In genomic region chr11:44547651-44548196, GRCm38 (mm10) we compare ENCODE assay signal across 15 mouse cellular contexts. TPM values are rescaled to one million over a fixed set of nuclear protein-coding genes. Genes with fewer than 3 reads are reported as not detected.
A peak's percentile ranks its signal among the peaks of the same experiment; 100 is the strongest.
DNase-seq lines count a peak whose midpoint lies in the region; ATAC-seq lines count a peak whose summit lies in the region.
"Had no signal": no experiment of that assay in that cellular context is flagged by ENCODE, and none has a peak within 500 bp of the region (broad histone marks: within the 10 kb centered on the region; RNA-seq: fewer than 3 reads in every experiment).

No protein-coding gene starts in this region.

- H3K27me3 ChIP-seq in midbrain, embryonic 11.5 days (ENCODE audit: control insufficient read depth, insufficient read depth, low read length) = no peaks in the 10 kb centered on the region
- no peaks in the 10 kb centered on the region for H3K27me3 ChIP-seq in midbrain, embryonic 15.5 days (replicated peaks)
- H3K27me3 ChIP-seq in midbrain, embryonic 13.5 days = no peaks in the 10 kb centered on the region
- H3K27me3 ChIP-seq: heart, embryonic 15.5 days; hindbrain, embryonic 15.5 days; megakaryocyte, embryonic 14.5 days; neural tube, embryonic 13.5 days had no signal

- no peaks in the 10 kb centered on the region for H3K9me3 ChIP-seq in midbrain, embryonic 11.5 days (ENCODE audit: control insufficient read depth, low read length)
- no peaks in the 10 kb centered on the region for H3K9me3 ChIP-seq in midbrain, embryonic 15.5 days
- no peaks in the 10 kb centered on the region for H3K9me3 ChIP-seq in midbrain, embryonic 13.5 days
- H3K9me3 ChIP-seq: heart, embryonic 15.5 days; hindbrain, embryonic 15.5 days; neural tube, embryonic 13.5 days had no signal

- no peak overlapping the region for H3K4me3 ChIP-seq in midbrain, embryonic 11.5 days (ENCODE audit: low read depth, low read length)
- no peak overlapping the region for H3K4me3 ChIP-seq in midbrain, embryonic 15.5 days
- H3K4me3 ChIP-seq in midbrain, embryonic 13.5 days (replicated peaks) = no peak overlapping the region
- H3K4me3 ChIP-seq: heart, embryonic 15.5 days; hindbrain, embryonic 15.5 days; megakaryocyte, embryonic 14.5 days; neural tube, embryonic 13.5 days had no signal

- peak; percentile 35; the same call in 1 of the 2 replicates for ATAC-seq in midbrain, embryonic 11.5 days (ENCODE audit: low FRiP score)
- no peak; the same call in 1 of the 2 replicates for ATAC-seq in midbrain, embryonic 15.5 days (replicated peaks)
- ATAC-seq in midbrain, embryonic 13.5 days = peak; percentile 77

- H3K4me1 ChIP-seq in midbrain, embryonic 11.5 days (ENCODE audit: control insufficient read depth, insufficient read depth, low read length) = no peaks in the 10 kb centered on the region
- no peaks in the 10 kb centered on the region for H3K4me1 ChIP-seq in midbrain, embryonic 15.5 days
- peaks cover 4% of the 10 kb centered on the region; the same call in 1 of the 2 replicates for H3K4me1 ChIP-seq in midbrain, embryonic 13.5 days (replicated peaks)
- H3K4me1 ChIP-seq: heart, embryonic 15.5 days; hindbrain, embryonic 15.5 days; neural tube, embryonic 13.5 days had no signal

- H3K9ac ChIP-seq in midbrain, embryonic 11.5 days (ENCODE audit: low read length) = no peak overlapping the region
- H3K9ac ChIP-seq in midbrain, embryonic 15.5 days = no peak overlapping the region
- H3K9ac ChIP-seq in midbrain, embryonic 13.5 days (replicated peaks) = no peak overlapping the region
- H3K9ac ChIP-seq: heart, embryonic 15.5 days; hindbrain, embryonic 15.5 days; neural tube, embryonic 13.5 days had no signal

- 73% methylated on average over 8 of the region's 8 CpGs for WGBS in midbrain, embryonic 11.5 days
- WGBS in midbrain, embryonic 15.5 days = 55% methylated on average over 8 of the region's 8 CpGs
- WGBS in midbrain, embryonic 13.5 days = 60% methylated on average over 8 of the region's 8 CpGs

- no peak overlapping the region for H3K4me2 ChIP-seq in midbrain, embryonic 11.5 days
- no peak overlapping the region for H3K4me2 ChIP-seq in midbrain, embryonic 15.5 days
- H3K4me2 ChIP-seq in midbrain, embryonic 13.5 days (replicated peaks) = no peak overlapping the region
- H3K4me2 ChIP-seq: heart, embryonic 15.5 days; hindbrain, embryonic 15.5 days; neural tube, embryonic 13.5 days had no signal

- H3K27ac ChIP-seq in midbrain, embryonic 11.5 days (ENCODE audit: low read depth, low read length) = no peak overlapping the region
- no peak overlapping the region for H3K27ac ChIP-seq in midbrain, embryonic 15.5 days
- H3K27ac ChIP-seq in midbrain, embryonic 13.5 days = peak overlapping the region; percentile 46; the same call in 1 of the 2 replicates
- H3K27ac ChIP-seq: heart, embryonic 15.5 days; hindbrain, embryonic 15.5 days; neural tube, embryonic 13.5 days had no signal

- peaks cover 30% of the 10 kb centered on the region for H3K36me3 ChIP-seq in midbrain, embryonic 11.5 days (ENCODE audit: control insufficient read depth, insufficient read depth, low read length)
- peaks cover 48% of the 10 kb centered on the region for H3K36me3 ChIP-seq in midbrain, embryonic 15.5 days (replicated peaks)
- H3K36me3 ChIP-seq in midbrain, embryonic 13.5 days = peaks cover 84% of the 10 kb centered on the region

- peak; percentile 39 to 65 for DNase-seq in frontal cortex, postnatal 36 days (ENCODE audit: low spot score in 2 of 2)
- DNase-seq in frontal cortex, postnatal 14 days (ENCODE audit: low spot score in 2 of 2) = no peak
- no peak for DNase-seq in midbrain, embryonic 11.5 days (ENCODE audit: low spot score, missing footprints)
- peak; percentile 48 for DNase-seq in telencephalon, adult 2 months (ENCODE audit: low read depth, low spot score)
- no peak for DNase-seq in ovary, postnatal 14 days (ENCODE audit: low spot score)
- no peak for DNase-seq in thymus, postnatal 0 days (ENCODE audit: low spot score)
- DNase-seq: kidney, adult 9 months; lung, adult 18-20 months; thymus, postnatal 14 days had no signal

RNA-seq across cellular contexts. Expression of gene Rnf145, which starts 29.0 kb away (rescaled TPM):
- 150 and 154 TPM in 2 replicates for polyA plus RNA-seq in midbrain, embryonic 11.5 days (2014; fragmentation: Nextera tagmentation; extraction: Ambion mirVana)
- polyA plus RNA-seq in midbrain, embryonic 15.5 days (2015; fragmentation: Nextera tagmentation; extraction: Ambion mirVana) = 123 and 128 TPM in 2 replicates
- 114 and 127 TPM in 2 replicates for polyA plus RNA-seq in midbrain, embryonic 13.5 days (2015; fragmentation: Nextera tagmentation; extraction: Ambion mirVana)
- polyA plus RNA-seq in thymus, postnatal 0 days (2015; fragmentation: Nextera tagmentation; extraction: Ambion mirVana) = 115 and 120 TPM in 2 replicates

Comparison
In these comparisons a context has a peak if more than half of its experiments do, and no peak if none do; other contexts are left out.
1. DNase-seq: peak in frontal cortex, postnatal 36 days (2 of 2) and telencephalon, adult 2 months (single experiment); none in frontal cortex, postnatal 14 days (0 of 2), midbrain, embryonic 11.5 days (single experiment), ovary, postnatal 14 days (single experiment) and thymus, postnatal 0 days (single experiment).